Mouse (Mus musculus): ENCODE results near the gene Rundc1.
"Not testable (repeated sequence)": the region's sequence is repeated elsewhere in the genome, so short reads cannot be mapped to it uniquely, and the experiment has no call there.

Rundc1 gene

GRCm38 (mm10) chr11:101446319-101446718, 21.4 kb downstream of the Rundc1 start:
- no peak for DNase-seq

DNA sequence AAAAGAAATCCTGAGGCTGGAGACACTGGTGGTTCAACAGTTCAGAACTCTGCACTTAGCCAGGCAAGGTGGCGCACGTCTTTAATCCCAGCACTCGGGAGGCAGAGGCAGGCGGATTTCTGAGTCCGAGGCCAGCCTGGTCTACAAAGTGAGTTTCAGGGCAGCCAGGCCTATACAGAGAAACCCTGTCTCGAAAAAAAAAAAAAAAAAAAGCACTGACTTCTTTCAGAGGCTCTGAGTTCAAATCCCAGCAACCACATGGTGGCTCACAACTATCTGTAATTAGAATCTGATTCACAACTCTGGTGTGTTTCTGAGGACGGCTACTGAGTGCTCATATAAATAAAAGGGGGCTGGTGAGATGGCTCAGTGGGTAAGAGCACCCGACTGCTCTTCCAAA, 22.0 kb downstream of the Rundc1 start:
- not testable (repeated sequence) for DNase-seq

DNA sequence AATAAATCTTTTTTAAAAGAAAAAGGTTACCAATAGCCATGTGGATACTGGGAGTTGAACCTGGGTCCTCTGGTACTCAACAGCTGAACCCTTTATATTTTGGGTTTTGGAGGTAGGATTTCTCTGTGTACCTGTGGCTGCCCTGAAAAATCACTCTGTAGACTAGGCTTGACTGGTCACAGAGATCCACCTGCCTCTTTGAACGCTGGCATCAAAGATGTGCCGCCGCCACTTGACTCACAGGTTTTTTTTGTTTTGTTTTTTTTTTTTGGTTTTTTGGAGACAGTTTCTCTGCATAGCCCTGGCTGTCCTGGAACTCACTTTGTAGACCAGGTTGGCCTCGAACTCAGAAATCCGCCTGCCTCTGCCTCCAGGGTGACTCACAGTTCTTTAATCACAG, 22.9 kb downstream of the Rundc1 start:
- no peak for DNase-seq

- DNase-seq: peak; percentile 59 to 65
Measured at GRCm38 (mm10) chr11:101448274-101448746, 23.4 kb downstream of the Rundc1 start, which contains the start of gene Ifi35. Ifi35 (plus strand) TSS chr11:101448407.

GRCm38 (mm10) chr11:101448899-101449298, 24.0 kb downstream of the Rundc1 start:
- DNase-seq: no peak

- DNase-seq: not testable (repeated sequence)
Measured at GRCm38 (mm10) chr11:101449596-101449995, 24.7 kb downstream of the Rundc1 start.

DNA sequence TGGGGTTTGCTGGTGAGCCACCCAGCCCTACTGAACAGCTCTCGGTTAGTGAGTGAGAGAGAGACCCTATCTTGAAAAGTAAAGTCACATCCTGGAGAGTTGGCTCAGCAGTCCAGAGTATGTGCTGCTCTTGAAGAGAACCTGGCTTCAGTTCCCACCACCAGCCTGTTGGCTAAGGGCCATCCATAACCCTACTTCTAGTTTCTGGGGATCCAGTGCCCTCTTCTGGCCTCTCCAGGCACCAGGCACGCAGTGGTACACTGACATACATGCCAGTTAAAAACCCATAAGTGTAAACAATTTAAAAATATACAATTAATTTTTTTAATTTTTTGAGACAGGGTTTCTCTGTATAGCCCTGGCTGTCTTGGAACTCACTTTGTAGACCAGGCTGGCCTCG, 25.5 kb downstream of the Rundc1 start:
- DNase-seq: no peak

DNA sequence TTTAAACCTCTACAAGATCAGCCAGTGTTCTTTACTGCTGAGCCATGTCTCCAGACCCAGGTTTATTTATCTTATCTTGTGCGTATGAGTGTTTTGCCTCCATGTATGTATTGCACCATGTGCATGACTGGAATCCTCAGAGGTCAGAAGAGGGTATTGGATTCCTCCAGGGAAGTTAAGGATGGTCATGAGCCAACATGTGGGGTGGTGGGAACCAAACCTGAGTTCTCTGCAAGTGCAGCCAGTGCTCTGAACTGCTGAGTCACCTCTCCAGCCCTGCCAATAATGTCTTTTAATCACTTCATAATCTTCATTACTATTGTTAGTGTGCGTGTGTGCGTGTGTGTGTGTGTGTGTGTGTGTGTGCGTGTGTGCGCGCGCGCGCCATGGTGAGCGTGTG, 26.7 kb downstream of the Rundc1 start:
- no peak for DNase-seq

GRCm38 (mm10) chr11:101452093-101452774, 27.3 kb downstream of the Rundc1 start:
- DNase-seq: no peak

DNA sequence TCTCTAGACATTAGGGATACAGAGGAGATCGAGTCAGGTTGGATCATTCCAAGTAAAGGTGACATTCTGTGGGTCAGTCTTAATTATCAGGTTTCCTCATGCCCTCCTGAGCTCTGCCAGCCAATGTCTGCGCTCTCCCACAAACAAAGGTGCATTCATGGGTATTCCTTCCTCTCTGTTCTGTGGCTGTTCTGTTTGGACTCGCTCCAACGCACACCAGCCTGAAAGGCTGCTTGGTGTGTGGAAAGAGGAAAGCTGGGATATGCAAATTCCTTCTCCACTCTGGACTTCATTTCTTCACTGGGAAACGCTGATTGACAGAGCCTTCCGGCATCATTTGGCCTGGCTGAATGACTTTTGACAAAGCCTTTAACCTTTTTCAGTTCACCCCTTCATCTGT, 29.8 kb downstream of the Rundc1 start:
- DNase-seq: no peak

DNA sequence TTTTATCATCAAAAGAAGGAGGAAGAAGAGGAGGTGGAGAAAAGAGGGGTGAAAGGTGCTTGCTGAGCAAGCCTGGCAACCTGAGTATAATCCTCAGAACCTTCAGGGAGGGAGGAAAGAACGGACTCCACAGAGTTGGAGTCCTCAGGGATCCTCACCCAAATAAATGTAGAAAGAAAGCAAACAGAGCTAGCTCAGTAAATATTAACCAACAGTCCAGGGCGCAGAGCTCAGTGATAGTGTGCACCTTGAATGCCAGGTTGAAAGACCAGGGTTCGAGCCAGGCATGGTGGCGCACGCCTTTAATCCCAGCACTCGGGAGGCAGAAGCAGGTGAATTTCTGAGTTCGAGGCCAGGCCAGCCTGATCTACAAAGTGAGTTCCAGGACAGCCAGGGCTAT, 30.7 kb downstream of the Rundc1 start:
- DNase-seq: no peak

GRCm38 (mm10) chr11:101457631-101458030, 32.7 kb downstream of the Rundc1 start:
- DNase-seq: no peak

DNA sequence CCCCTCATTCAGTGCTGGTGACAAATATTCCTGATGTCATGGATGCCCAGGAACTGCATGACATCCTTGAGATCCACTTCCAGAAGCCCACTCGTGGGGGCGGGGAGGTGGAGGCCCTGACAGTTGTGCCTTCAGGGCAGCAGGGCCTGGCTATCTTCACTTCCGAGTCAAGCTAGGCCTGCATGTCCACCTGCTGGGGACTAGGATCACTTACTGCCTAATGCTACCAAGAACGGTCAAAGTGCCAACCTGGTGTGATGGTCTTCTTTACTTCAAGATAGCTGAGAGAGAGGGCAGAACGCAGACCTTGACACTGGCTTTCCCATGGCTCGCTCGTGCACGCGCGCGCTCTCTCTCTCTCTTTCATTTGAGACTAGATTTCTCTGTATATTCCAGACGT, 33.3 kb downstream of the Rundc1 start:
- DNase-seq: no peak

DNA sequence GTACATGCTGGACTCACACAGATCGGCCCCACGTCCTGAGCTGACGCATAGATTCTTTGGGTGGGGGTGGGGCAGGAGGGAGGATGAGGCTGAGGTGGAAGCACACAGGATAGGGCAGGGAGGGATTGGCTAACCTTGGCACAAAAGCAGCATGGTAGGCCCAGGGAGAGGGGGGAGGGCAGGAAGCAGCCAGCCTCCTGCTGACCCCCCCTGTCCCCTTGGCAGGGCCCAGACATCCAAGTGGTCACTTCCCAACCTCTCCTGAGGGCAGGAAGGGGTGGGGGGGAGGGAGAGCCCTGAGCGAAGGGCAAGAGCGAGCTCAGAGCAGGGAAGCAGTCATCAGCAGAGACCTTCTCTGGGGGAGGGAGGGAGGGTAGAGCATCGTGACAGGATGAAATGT, 34.8 kb downstream of the Rundc1 start:
- no peak for DNase-seq

- DNase-seq: no peak
Measured at GRCm38 (mm10) chr11:101460321-101460720, 35.4 kb downstream of the Rundc1 start.

- DNase-seq: no peak
Measured at GRCm38 (mm10) chr11:101462141-101462540, 37.3 kb downstream of the Rundc1 start.

GRCm38 (mm10) chr11:101462583-101463440, 37.9 kb downstream of the Rundc1 start:
- no peak for DNase-seq

GRCm38 (mm10) chr11:101464211-101465100, 39.6 kb downstream of the Rundc1 start, which contains the start of gene Rnd2:
Rnd2 (plus strand) TSS chr11:101464999.
- DNase-seq: no peak

DNA sequence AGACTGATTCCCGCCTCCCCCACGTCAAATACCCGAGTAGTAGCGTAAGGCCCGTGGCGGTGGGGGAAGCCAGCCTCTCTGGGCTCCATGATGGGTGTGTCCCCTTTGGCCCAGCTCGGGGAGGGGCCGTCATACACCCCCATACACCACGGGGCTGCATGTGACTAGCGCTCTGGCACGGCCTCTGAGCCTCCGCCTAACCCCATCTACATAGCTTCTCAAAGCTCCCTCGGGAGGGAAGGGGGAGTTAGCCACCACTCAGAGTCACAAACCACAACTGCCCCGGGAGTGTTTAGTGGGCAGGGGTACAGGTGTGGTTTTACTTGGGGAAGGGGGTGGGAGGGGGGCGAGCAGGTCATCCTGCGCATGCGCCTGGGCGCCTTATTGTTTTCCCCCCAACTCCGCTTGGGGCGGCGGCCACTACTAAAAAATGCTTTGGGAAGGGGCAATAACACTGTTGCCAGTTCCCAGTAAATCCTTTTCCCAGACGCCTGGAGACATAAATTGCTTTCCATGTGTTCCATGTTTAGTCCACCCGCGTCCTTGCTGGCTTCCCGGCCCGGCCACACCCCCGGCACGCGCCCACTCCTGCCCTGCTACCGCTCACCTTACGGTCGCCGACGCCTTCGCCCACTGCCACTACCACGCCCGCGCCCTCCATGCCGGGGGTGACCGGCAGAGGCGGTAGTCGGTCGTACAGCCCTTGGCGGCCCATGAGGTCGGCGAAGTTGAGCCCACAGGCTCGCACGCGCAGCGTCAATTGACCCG, 40.4 kb downstream of the Rundc1 start:
- peak; percentile 37 to 44 for DNase-seq

DNA sequence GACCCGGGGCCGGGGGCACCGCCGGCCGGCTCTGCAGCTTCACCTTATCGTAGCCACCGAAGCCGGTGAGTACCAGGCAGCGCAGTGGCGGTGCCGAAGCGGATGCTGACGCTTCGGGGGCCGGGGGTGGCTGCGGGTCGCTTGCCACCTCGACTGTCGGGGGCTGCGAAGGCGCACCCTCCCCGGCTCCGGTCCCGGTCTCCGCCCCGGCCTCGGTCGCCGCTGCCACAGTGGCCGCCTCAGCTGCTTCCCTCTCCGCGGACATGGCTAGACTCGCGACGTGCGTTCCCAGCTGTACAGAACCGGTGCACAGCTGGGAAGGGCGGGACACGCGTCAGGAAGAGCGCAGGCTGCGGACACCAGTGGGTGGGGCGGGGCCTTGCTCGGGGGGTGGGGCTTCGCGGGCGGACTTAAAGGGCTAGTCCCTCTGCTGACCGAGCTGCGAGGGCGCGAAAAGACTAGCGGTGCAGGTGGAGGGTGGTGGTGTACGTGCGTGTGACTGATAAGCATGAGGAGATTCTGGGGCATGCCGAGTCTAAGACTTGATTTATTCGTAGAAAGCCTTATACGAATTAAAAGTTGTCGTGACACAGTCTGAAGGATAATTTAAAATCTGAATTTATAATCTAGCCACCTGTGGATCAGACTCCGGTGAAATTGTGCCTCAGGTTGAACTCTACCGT, 41.1 kb downstream of the Rundc1 start, which contains the start of gene Vat1:
Gene Vat1, minus strand, starts transcription at position 362 of the 683 bp plus-strand sequence.
- DNase-seq: peak; percentile 53 to 58

DNA sequence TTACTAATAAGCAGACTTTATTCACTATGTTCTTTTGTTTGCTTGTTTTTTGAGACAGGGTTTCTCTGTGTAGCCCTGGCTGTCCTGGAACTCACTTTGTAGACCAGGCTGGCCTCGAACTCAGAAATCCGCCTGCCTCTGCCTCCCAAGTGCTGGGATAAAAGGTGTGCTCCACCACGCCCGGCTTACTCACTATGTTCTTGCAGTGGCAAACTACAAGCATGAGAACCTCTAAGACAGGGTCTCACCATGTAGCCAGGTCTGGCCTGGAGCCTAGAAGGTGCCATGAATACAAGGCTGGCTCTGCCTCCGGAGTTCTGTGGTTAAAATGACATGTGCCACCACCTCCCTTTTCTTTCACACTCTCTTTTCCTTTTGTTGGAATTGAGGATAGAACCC, 41.7 kb downstream of the Rundc1 start:
- not testable (repeated sequence) for DNase-seq

Measured in thymus, adult 18-20 months (tissue).